Mouse (Mus musculus) embryonic stem cell, embryonic (primary cell): Measurements from ENCODE around the gene Rassf7.

Experiments
- CTCF ChIA-PET, 4 experiments: fragments of 300-600 bp in 2 of 4; fragments of 350-600 bp in 2 of 4; sonication (Branson Sonifier 250); formaldehyde crosslinking; loops; one replicate each; lab custom pipeline; 2022; ENCODE audit warnings: inconsistent platforms in 2 of 4; lab: Charles Lee
- POLR2A ChIA-PET, 4 experiments: fragments of 300-600 bp in 2 of 4; fragments of 350-600 bp in 2 of 4; sonication (Branson Sonifier 250); formaldehyde crosslinking; loops; one replicate each; lab custom pipeline; 2022; ENCODE audit warnings: antibody characterized with exemption in 4 of 4, inconsistent platforms in 1 of 4; lab: Charles Lee

Gene Rassf7

GRCm38 (mm10) chr7:141215101-141215879 is at the start of gene Rassf7:
TSS of gene Rassf7 (plus strand) at chr7:141215860.
- ChIA-PET POLR2A (interaction anchor here (0.6 to 10.6 kb wide), 145 partner anchors 9 to 1396 kb away, joined by 3 to 158 read pairs (median 5); partner anchors contain the start of genes Hras (in 4 of the 4), Lrrc56 (in 4 of the 4), Phrf1 (in 3 of the 4) and Ptdss2 (in 3 of the 4)), CTCF (interaction anchor here (0.6 to 2.0 kb wide), 22 partner anchors 9 to 292 kb away, joined by 3 to 15 read pairs (median 4); partner anchors contain the start of genes Phrf1 (in 2 of the 4), Cend1 (in 1 of the 4), Eps8l2 (in 1 of the 4) and Hras (in 1 of the 4))

GRCm38 (mm10) chr7:141167901-141168517 is 47.7 kb upstream of the Rassf7 start:
- POLR2A ChIA-PET, result interaction anchor here in 3 of 4 experiments (0.5 to 10.4 kb wide), 20 partner anchors 11 to 1035 kb away, joined by 3 to 77 read pairs (median 4); partner anchors contain the start of genes Sigirr (in 2 of the 3), Ptdss2 (in 1 of the 3) and Rassf7 (in 1 of the 3)
- CTCF ChIA-PET, result interaction anchor here in 1 of 4 experiments (1.0 kb wide), 1 partner anchor 8 kb away, joined by 4 read pairs; no protein-coding TSS in a partner anchor

GRCm38 (mm10) chr7:141168518-141168953 is 47.1 kb upstream of the Rassf7 start:
- ChIA-PET CTCF (interaction anchor here in 1 of 4 experiments (1.0 kb wide), 1 partner anchor 8 kb away, joined by 4 read pairs; no protein-coding TSS in a partner anchor), POLR2A (interaction anchor here in 3 of 4 experiments (0.8 to 10.4 kb wide), 16 partner anchors 14 to 260 kb away, joined by 3 to 77 read pairs (median 4); partner anchors contain the start of genes Sigirr (in 2 of the 3), Ptdss2 (in 1 of the 3) and Rassf7 (in 1 of the 3))

- POLR2A ChIA-PET, result interaction anchor here in 2 of 4 experiments (0.8 to 10.4 kb wide), 7 partner anchors 14 to 78 kb away, joined by 3 to 77 read pairs (median 3); partner anchors contain the start of gene Sigirr (in 1 of the 2)
These were observed 46.4 kb upstream of the Rassf7 start for GRCm38 (mm10) chr7:141169300-141169699.

GRCm38 (mm10) chr7:141169866-141170265 is 45.8 kb upstream of the Rassf7 start:
- POLR2A ChIA-PET, result interaction anchor here in 2 of 4 experiments (0.8 to 1.4 kb wide), 6 partner anchors 8 to 78 kb away, joined by 3 to 6 read pairs (median 3); no protein-coding TSS in a partner anchor
- CTCF ChIA-PET, result no interaction called here

More at GRCm38 (mm10) chr7:141169300-141169699, 46.4 kb upstream of the Rassf7 start:
- CTCF ChIA-PET, result no interaction called here

- ChIA-PET POLR2A (interaction anchor here in 3 of 4 experiments (0.5 to 2.7 kb wide), 57 partner anchors 8 to 347 kb away, joined by 3 to 20 read pairs (median 4); partner anchors contain the start of genes Rassf7 (in 3 of the 3), Hras (in 2 of the 3), Lrrc56 (in 2 of the 3) and Ptdss2 (in 2 of the 3)), CTCF (interaction anchor here in 3 of 4 experiments (0.6 to 1.6 kb wide), 8 partner anchors 27 to 277 kb away, joined by 3 to 5 read pairs (median 4); partner anchors contain the start of gene Rassf7 (in 1 of the 3))
These were observed 43.3 kb upstream of the Rassf7 start, which contains the start of gene Rnh1 for GRCm38 (mm10) chr7:141172116-141173006. TSS of gene Rnh1 (minus strand) at chr7:141172857.

- CTCF ChIA-PET, result interaction anchor here in 1 of 4 experiments (0.6 to 1.6 kb wide), 5 partner anchors 28 to 265 kb away, joined by 3 to 6 read pairs (median 4); partner anchors contain the start of gene Rassf7
- POLR2A ChIA-PET, result interaction anchor here in 3 of 4 experiments (0.5 to 2.7 kb wide), 52 partner anchors 9 to 1249 kb away, joined by 3 to 20 read pairs (median 4); partner anchors contain the start of genes Rassf7 (in 3 of the 3), Hras (in 2 of the 3), Lrrc56 (in 2 of the 3) and Eps8l2 (in 1 of the 3)
These were observed 42.3 kb upstream of the Rassf7 start for GRCm38 (mm10) chr7:141173323-141173850.

GRCm38 (mm10) chr7:141175068-141175467 is 40.6 kb upstream of the Rassf7 start:
- CTCF ChIA-PET, result interaction anchor here (0.8 to 2.8 kb wide), 15 partner anchors 17 to 272 kb away, joined by 3 to 17 read pairs (median 6); partner anchors contain the start of genes Hras (in 1 of the 4), Lrrc56 (in 1 of the 4) and Ptdss2 (in 1 of the 4)
- POLR2A ChIA-PET, result interaction anchor here in 3 of 4 experiments (0.6 to 1.6 kb wide), 7 partner anchors 10 to 188 kb away, joined by 3 to 6 read pairs (median 3); no protein-coding TSS in a partner anchor

- CTCF ChIA-PET, result interaction anchor here (0.5 to 2.8 kb wide), 84 partner anchors 8 to 1347 kb away, joined by 3 to 18 read pairs (median 4); partner anchors contain the start of genes Hras (in 2 of the 4), Lrrc56 (in 2 of the 4), Odf3 (in 2 of the 4) and Rassf7 (in 2 of the 4)
- POLR2A ChIA-PET, result interaction anchor here (0.5 to 2.1 kb wide), 35 partner anchors 11 to 335 kb away, joined by 3 to 8 read pairs (median 4); partner anchors contain the start of genes Hras (in 2 of the 4), Lrrc56 (in 2 of the 4), Ano9 (in 1 of the 4) and Odf3 (in 1 of the 4)
These were observed 39.5 kb upstream of the Rassf7 start for GRCm38 (mm10) chr7:141176173-141176572.

- POLR2A ChIA-PET, result interaction anchor here in 1 of 4 experiments (1.9 kb wide), 1 partner anchor 15 kb away, joined by 5 read pairs; the partner anchor contains the start of gene Rnh1
- CTCF ChIA-PET, result interaction anchor here in 1 of 4 experiments (0.5 kb wide), 1 partner anchor 133 kb away, joined by 3 read pairs; no protein-coding TSS in a partner anchor
These were observed 27.5 kb upstream of the Rassf7 start for GRCm38 (mm10) chr7:141188194-141188593.

- POLR2A ChIA-PET, result interaction anchor here in 2 of 4 experiments (1.1 to 1.9 kb wide), 4 partner anchors 16 to 117 kb away, joined by 3 to 5 read pairs (median 3); partner anchors contain the start of genes Rassf7 (in 1 of the 2) and Rnh1 (in 1 of the 2)
These were observed 26.9 kb upstream of the Rassf7 start for GRCm38 (mm10) chr7:141188733-141189132.

GRCm38 (mm10) chr7:141190220-141190619 is 25.4 kb upstream of the Rassf7 start:
- ChIA-PET POLR2A (no interaction called here), CTCF (no interaction called here)

More at GRCm38 (mm10) chr7:141188733-141189132, 26.9 kb upstream of the Rassf7 start:
- CTCF ChIA-PET, result no interaction called here

GRCm38 (mm10) chr7:141191036-141191435 is 24.6 kb upstream of the Rassf7 start:
- CTCF ChIA-PET, result interaction anchor here in 2 of 4 experiments (0.6 kb wide), 2 partner anchors 121 to 212 kb away, joined by 4 read pairs; no protein-coding TSS in a partner anchor
- POLR2A ChIA-PET, result interaction anchor here in 3 of 4 experiments (0.6 to 4.9 kb wide), 9 partner anchors 18 to 148 kb away, joined by 3 to 84 read pairs (median 4); partner anchors contain the start of genes Rassf7 (in 2 of the 3), Phrf1 (in 1 of the 3), Rnh1 (in 1 of the 3) and Sigirr (in 1 of the 3)

- CTCF ChIA-PET, result interaction anchor here in 2 of 4 experiments (0.6 to 2.2 kb wide), 3 partner anchors 16 to 211 kb away, joined by 4 to 7 read pairs (median 6); no protein-coding TSS in a partner anchor
- POLR2A ChIA-PET, result interaction anchor here in 3 of 4 experiments (0.6 to 4.9 kb wide), 27 partner anchors 12 to 348 kb away, joined by 3 to 84 read pairs (median 4); partner anchors contain the start of genes Phrf1 (in 2 of the 3), Ptdss2 (in 2 of the 3), Rassf7 (in 2 of the 3) and Sigirr (in 2 of the 3)
These were observed 23.6 kb upstream of the Rassf7 start for GRCm38 (mm10) chr7:141191796-141192685.
